Mouse (Mus musculus) heart, postnatal 0 days (tissue): ENCODE measurements at regions not wholly inside any gene's neighbourhood (a gene's known extent, or its start where the extent isn't known, plus 50 kb on each side); places are given as distances from the start of the nearest gene placed in this dataset.

Experiments used
- ATAC-seq: fragments of 200-750 bp; cut with Nextera tagmentation; 2 replicates; pipeline ENCODE4 v1.8.0; 2017; ENCODE audit warnings: low read depth, moderate number of reproducible peaks, moderate library complexity; ENCODE audit not compliant: insufficient read depth
- DNase-seq: peaks from one replicate; pipeline ENCODE4 v3.0.0-alpha.2; 2016; ENCODE audit warnings: low spot score
- H3K27ac ChIP-seq: fragments of 300-500 bp; sonication (generic); 2 replicates; pipeline ENCODE4 v1.5.1; 2014; ENCODE audit warnings: low read depth, mild to moderate bottlenecking
- H3K27me3 ChIP-seq: fragments of 300-500 bp; sonication (generic); 2 replicates; pipeline ENCODE4 v1.6.1; 2014; ENCODE audit warnings: low read length, mixed read lengths; ENCODE audit not compliant: control insufficient read depth, insufficient read depth
- H3K36me3 ChIP-seq: fragments of 300-500 bp; sonication (generic); replicated peaks from 2 replicates; pipeline ENCODE4 v1.6.1; 2014; ENCODE audit warnings: low read length, mixed read lengths; ENCODE audit not compliant: control insufficient read depth, insufficient read depth
- H3K4me1 ChIP-seq: fragments of 300-500 bp; sonication (generic); 2 replicates; pipeline ENCODE4 v1.6.1; 2014; ENCODE audit warnings: antibody characterized with exemption; ENCODE audit not compliant: control insufficient read depth, insufficient read depth
- H3K4me2 ChIP-seq: fragments of 300-500 bp; sonication (generic); 2 replicates; pipeline ENCODE4 v1.6.1; 2014; ENCODE audit warnings: low read depth, mild to moderate bottlenecking, low read length, moderate library complexity
- H3K4me3 ChIP-seq: fragments of 300-500 bp; sonication (generic); 2 replicates; pipeline ENCODE4 v1.5.1; 2014; ENCODE audit warnings: low read depth, low read length
- H3K9ac ChIP-seq: fragments of 300-500 bp; sonication (generic); replicated peaks from 2 replicates; pipeline ENCODE4 v1.6.1; 2014; ENCODE audit warnings: low read depth, low read length, mixed read lengths
- H3K9me3 ChIP-seq: fragments of 300-500 bp; sonication (generic); replicated peaks from 2 replicates; pipeline ENCODE4 v1.6.1; 2016; ENCODE audit warnings: low read length; ENCODE audit not compliant: control insufficient read depth
- CTCF ChIP-seq: IDR thresholded peaks from 2 replicates; pipeline ENCODE4 v1.5.1; 2016; ENCODE audit warnings: antibody characterized with exemption, control low read depth, low read depth
- EP300 ChIP-seq: IDR thresholded peaks from 2 replicates; pipeline ENCODE4 v1.6.1; 2016; ENCODE audit warnings: antibody characterized with exemption, low read depth
- WGBS: fragments of 180-500 bp; shearing (Covaris S2); extraction: QIAGEN DNeasy Blood & Tissue Kit; methylation state at CpG from one replicate; pipeline ENCODE4 v1.1.7; 2014; 5-methylcytosine and 5-hydroxymethylcytosine counted together

DNA sequence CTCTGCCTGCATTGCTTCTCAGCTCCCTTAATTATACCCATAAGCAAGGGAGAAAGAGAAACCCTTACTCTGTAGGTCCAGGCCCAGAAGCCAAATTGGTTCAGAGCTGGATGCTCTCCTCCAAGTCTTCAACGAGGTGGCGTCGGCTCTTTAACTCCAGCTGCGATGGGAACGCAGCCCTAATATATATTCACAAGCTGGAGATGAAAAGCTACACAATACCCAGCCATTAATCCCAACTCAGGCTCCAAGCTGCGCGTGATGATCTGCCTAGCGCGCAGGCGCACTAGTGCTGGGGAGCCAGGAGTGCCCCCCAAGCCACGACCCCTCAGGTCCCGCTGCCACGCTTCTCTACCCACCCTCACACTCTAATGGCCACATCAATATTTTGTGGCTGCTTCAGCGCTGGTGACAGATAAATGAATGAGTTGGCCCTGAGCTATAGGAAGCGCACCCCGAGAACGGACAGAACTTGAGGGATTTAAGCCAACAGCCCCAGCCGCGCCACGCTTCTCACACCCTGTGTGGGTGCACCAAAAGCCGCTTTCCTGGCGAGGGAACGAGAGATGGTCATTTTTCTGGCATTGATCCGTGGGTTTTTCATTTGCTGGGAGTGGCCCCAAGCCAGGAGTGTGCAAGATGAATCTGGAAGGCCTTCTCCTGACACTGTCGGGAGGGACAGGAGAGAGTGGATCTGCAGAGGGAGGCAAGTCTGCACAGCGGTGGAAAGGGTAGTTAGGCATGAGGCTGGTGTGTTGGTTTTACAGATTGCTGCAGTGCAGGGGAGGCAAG, 210.9 kb upstream of the Sdk2 start:
- Histone ChIP-seq H3K4me1 (no peaks in the 10 kb centered on the region), H3K4me3 (no peak overlapping the region), H3K27me3 (no peaks in the 10 kb centered on the region), H3K27ac (no peak overlapping the region), H3K36me3 (no peaks in the 10 kb centered on the region), H3K4me2 (no peak overlapping the region), H3K9me3 (no peaks in the 10 kb centered on the region), H3K9ac (no peak overlapping the region)
- 81% methylated on average over 26 of the region's 26 CpGs for WGBS
- TF ChIP-seq EP300, result no peak
- TF ChIP-seq CTCF, result no peak
- no peak for ATAC-seq
- no peak for DNase-seq

- no peak for DNase-seq
- Histone ChIP-seq H3K4me2 (no peak overlapping the region), H3K36me3 (no peaks in the 10 kb centered on the region), H3K4me1 (no peaks in the 10 kb centered on the region), H3K27ac (no peak overlapping the region), H3K9ac (no peak overlapping the region), H3K4me3 (no peak overlapping the region), H3K9me3 (no peaks in the 10 kb centered on the region), H3K27me3 (no peaks in the 10 kb centered on the region)
- TF ChIP-seq CTCF (no peak), EP300 (no peak)
- WGBS, result 74% methylated on average over 10 of the region's 10 CpGs
- ATAC-seq, result no peak
Measured at GRCm38 (mm10) chr11:114270358-114271072, 203.7 kb upstream of the Sdk2 start.

GRCm38 (mm10) chr11:114261959-114262358, 195.1 kb upstream of the Sdk2 start:
- Histone ChIP-seq H3K4me1 (no peaks in the 10 kb centered on the region), H3K27me3 (no peaks in the 10 kb centered on the region), H3K36me3 (no peaks in the 10 kb centered on the region), H3K9me3 (no peaks in the 10 kb centered on the region), H3K4me2 (no peak overlapping the region), H3K9ac (no peak overlapping the region), H3K27ac (no peak overlapping the region), H3K4me3 (no peak overlapping the region)
- WGBS, result 72% methylated on average over 4 of the region's 4 CpGs
- TF ChIP-seq CTCF (no peak), EP300 (no peak)
- no peak for DNase-seq
- ATAC-seq, result no peak

DNA sequence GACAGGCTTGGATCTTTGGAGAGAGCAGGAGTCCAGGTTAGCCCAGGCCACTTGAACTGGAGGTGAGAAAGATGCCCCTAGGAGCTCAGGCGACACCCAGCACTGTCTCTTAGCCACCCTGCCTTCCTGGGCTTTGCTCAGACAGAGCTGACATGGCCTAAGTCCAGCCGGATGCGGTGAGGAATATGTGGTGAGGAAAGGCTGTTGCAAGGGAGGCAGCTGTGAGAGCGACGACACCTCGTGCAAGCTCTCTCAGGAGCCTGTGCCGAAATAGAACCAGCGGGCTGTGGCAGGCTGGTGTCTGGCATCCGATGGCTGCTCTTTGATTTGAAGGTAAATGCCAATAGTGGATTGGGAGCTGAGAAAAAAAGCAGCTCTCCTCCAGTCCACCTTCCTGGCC, 191.4 kb upstream of the Sdk2 start:
- no peak overlapping the region for H3K4me3 ChIP-seq
- H3K9ac ChIP-seq, result no peak overlapping the region
- H3K4me1 ChIP-seq, result no peaks in the 10 kb centered on the region
- H3K36me3 ChIP-seq, result no peaks in the 10 kb centered on the region
- no peak overlapping the region for H3K4me2 ChIP-seq
- no peak for TF ChIP-seq EP300
- no peak for TF ChIP-seq CTCF
- no peaks in the 10 kb centered on the region for H3K9me3 ChIP-seq
- ATAC-seq (no peak), DNase-seq (no peak)
- 58% methylated on average over 9 of the region's 9 CpGs for WGBS
- H3K27me3 ChIP-seq, result no peaks in the 10 kb centered on the region
- no peak overlapping the region for H3K27ac ChIP-seq

- Histone ChIP-seq H3K9ac (no peak overlapping the region), H3K36me3 (no peaks in the 10 kb centered on the region), H3K9me3 (no peaks in the 10 kb centered on the region), H3K27ac (no peak overlapping the region), H3K27me3 (no peaks in the 10 kb centered on the region), H3K4me2 (no peak overlapping the region), H3K4me1 (no peaks in the 10 kb centered on the region), H3K4me3 (no peak overlapping the region)
- WGBS, result 26% methylated on average over 6 of the region's 6 CpGs
- DNase-seq, result no peak
- no peak for ATAC-seq
- TF ChIP-seq CTCF (no peak), EP300 (no peak)
Measured at GRCm38 (mm10) chr11:114257756-114258155, 190.9 kb upstream of the Sdk2 start.

GRCm38 (mm10) chr11:114257061-114257460, 190.2 kb upstream of the Sdk2 start:
- Histone ChIP-seq H3K27ac (no peak overlapping the region), H3K27me3 (no peaks in the 10 kb centered on the region), H3K4me3 (no peak overlapping the region), H3K9ac (no peak overlapping the region), H3K4me2 (no peak overlapping the region), H3K4me1 (no peaks in the 10 kb centered on the region), H3K9me3 (no peaks in the 10 kb centered on the region), H3K36me3 (no peaks in the 10 kb centered on the region)
- ATAC-seq, result no peak
- no peak for DNase-seq
- WGBS, result 76% methylated on average over 4 of the region's 4 CpGs
- TF ChIP-seq CTCF (no peak), EP300 (no peak)
